Mouse (Mus musculus) intestine, postnatal 0 days (tissue): ENCODE results near the gene Gm11487. TPM values are rescaled to one million over a fixed set of nuclear protein-coding genes. Genes with fewer than 3 reads are reported as not detected.
"Not testable (repeated sequence)": the region's sequence is repeated elsewhere in the genome, so short reads cannot be mapped to it uniquely, and the experiment has no call there.

Source experiments
- ATAC-seq: fragments of 200-750 bp; cut with Nextera tagmentation; 2 replicates; pipeline ENCODE4 v1.8.0; 2017; ENCODE audit warnings: mild to moderate bottlenecking, moderate TSS enrichment, moderate library complexity
- H3K27ac ChIP-seq: fragments of 300-500 bp; sonication (generic); 2 replicates; pipeline ENCODE4 v1.5.1; 2014; ENCODE audit warnings: mild to moderate bottlenecking, low read depth, low read length, moderate library complexity
- H3K27me3 ChIP-seq: fragments of 300-500 bp; sonication (generic); replicated peaks from 2 replicates; pipeline ENCODE4 v1.6.1; 2014; ENCODE audit warnings: low read length, mixed read lengths; ENCODE audit not compliant: control insufficient read depth, insufficient read depth
- H3K36me3 ChIP-seq: fragments of 300-500 bp; sonication (generic); 2 replicates; pipeline ENCODE4 v1.6.1; 2014; ENCODE audit warnings: mild to moderate bottlenecking, moderate library complexity; ENCODE audit not compliant: control insufficient read depth, insufficient read depth
- H3K4me1 ChIP-seq: fragments of 300-500 bp; sonication (generic); replicated peaks from 2 replicates; pipeline ENCODE4 v1.6.1; 2014; ENCODE audit warnings: antibody characterized with exemption, low read length, mixed read lengths; ENCODE audit not compliant: control insufficient read depth, insufficient read depth
- H3K4me2 ChIP-seq: fragments of 300-500 bp; sonication (generic); replicated peaks from 2 replicates; pipeline ENCODE4 v1.6.1; 2014; ENCODE audit warnings: low read depth, mild to moderate bottlenecking, moderate library complexity
- H3K4me3 ChIP-seq: fragments of 300-500 bp; sonication (generic); 2 replicates; pipeline ENCODE4 v1.5.1; 2014; ENCODE audit warnings: low read depth, low read length
- H3K9ac ChIP-seq: fragments of 300-500 bp; sonication (generic); 2 replicates; pipeline ENCODE4 v1.6.1; 2014; ENCODE audit warnings: mild to moderate bottlenecking, low read depth, low read length
- H3K9me3 ChIP-seq: fragments of 300-500 bp; sonication (generic); 2 replicates; pipeline ENCODE4 v1.6.1; 2016; ENCODE audit warnings: mixed run types; ENCODE audit not compliant: control insufficient read depth
- CTCF ChIP-seq: sonication (generic); IDR thresholded peaks from 2 replicates; pipeline ENCODE4 v1.5.1; 2016; ENCODE audit warnings: low read depth, mild to moderate bottlenecking, control low read depth, antibody characterized with exemption, moderate library complexity
- WGBS: fragments of 180-500 bp; shearing (Covaris S2); extraction: QIAGEN DNeasy Blood & Tissue Kit; methylation state at CpG from one replicate; pipeline ENCODE4 v1.1.7; 2014; 5-methylcytosine and 5-hydroxymethylcytosine counted together
- polyA plus RNA-seq: library from polyadenylated mRNA; unstranded; fragments of >200 nt; fragmentation: Nextera tagmentation; extraction: Ambion mirVana; gene quantifications from 2 replicates; pipeline ENCODE4 v1.2.1, GENCODE M21; 2015

Gene Gm11487
- not detected in 2 replicates for polyA plus RNA-seq

DNA sequence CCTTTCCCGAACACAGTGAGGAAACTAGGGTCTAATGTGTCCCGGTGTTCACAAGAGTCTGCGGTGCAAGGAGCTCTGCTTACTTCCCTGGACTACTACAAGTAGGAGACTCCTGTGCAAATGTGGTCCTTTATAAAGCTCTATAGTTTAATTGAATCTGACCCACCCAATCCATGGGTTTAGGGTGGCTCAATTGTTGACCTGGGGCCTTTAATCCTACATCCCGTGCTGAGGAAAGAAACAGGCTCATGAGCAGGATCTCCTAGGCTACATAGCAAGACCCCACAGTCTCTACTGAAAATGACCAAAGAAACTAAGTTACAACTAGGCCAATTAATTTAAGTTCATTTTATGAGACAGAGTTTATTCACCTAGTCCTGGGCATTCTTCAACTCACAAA, at the start of gene Gm11487:
Gm11487 (minus strand) TSS at position 101 of the 400 bp plus-strand sequence.
- H3K9me3 ChIP-seq, H3K4me3 ChIP-seq, H3K4me2 ChIP-seq, H3K27ac ChIP-seq, H3K4me1 ChIP-seq, H3K36me3 ChIP-seq, ATAC-seq, H3K27me3 ChIP-seq, H3K9ac ChIP-seq: not testable (repeated sequence)
- WGBS: 95% methylated on average over 4 of the region's 4 CpGs

DNA sequence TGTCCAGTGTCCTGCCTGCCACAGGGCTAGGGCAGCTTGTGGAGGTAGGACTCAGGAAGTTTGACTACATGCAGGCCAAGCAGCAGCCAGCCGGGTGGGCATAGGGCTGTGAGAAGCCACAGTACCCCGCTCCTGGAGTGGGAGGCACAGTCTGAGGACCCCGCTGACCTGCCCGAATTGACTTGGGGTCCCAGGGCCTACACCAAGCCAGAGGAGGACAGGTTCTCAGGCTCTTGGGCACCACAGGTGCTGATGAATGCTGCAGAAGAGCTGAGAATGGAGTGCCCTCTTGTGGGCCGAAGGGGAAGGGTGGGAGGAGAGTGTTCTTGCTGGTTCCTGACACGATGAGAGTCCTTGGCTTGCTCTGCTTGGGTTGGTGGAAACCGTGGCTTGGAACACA, 39.8 kb upstream of the Gm11487 start:
- no peaks in the 10 kb centered on the region for H3K9me3 ChIP-seq
- H3K27me3 ChIP-seq: no peaks in the 10 kb centered on the region
- peak; percentile 57 for TF ChIP-seq CTCF
- H3K4me3 ChIP-seq: no peak overlapping the region
- no peaks in the 10 kb centered on the region for H3K36me3 ChIP-seq
- H3K9ac ChIP-seq: no peak overlapping the region
- H3K4me1 ChIP-seq: no peaks in the 10 kb centered on the region
- H3K27ac ChIP-seq: no peak overlapping the region
- no peak overlapping the region for H3K4me2 ChIP-seq
- WGBS: 52% methylated on average over 7 of the region's 7 CpGs
- ATAC-seq: no peak

DNA sequence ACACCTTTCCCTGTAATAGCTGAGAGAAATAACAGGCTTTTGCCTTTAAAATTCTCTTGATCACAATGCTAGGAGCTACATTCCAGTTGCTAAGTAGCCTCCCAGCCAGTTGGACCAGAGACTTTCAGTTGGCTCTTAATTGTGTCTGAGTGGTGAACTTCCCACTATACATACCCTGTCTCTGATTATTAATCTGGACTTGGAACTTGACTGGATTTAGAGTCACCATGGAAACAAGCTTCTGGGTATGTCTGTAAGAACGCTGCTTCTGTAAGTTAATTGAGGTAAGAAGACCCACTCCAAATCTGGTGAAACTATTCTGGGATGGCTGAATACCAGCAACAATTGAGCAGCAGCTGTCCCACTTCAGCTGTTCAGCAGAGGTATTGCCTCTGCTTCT, 37.7 kb upstream of the Gm11487 start:
- no peak overlapping the region for H3K9ac ChIP-seq
- no peak for ATAC-seq
- WGBS: 79% methylated on average over 1 of the region's 1 CpGs
- H3K4me3 ChIP-seq: no peak overlapping the region
- no peak for TF ChIP-seq CTCF
- H3K4me1 ChIP-seq: no peaks in the 10 kb centered on the region
- no peaks in the 10 kb centered on the region for H3K9me3 ChIP-seq
- H3K4me2 ChIP-seq: no peak overlapping the region
- H3K27me3 ChIP-seq: no peaks in the 10 kb centered on the region
- H3K27ac ChIP-seq: no peak overlapping the region
- no peaks in the 10 kb centered on the region for H3K36me3 ChIP-seq

DNA sequence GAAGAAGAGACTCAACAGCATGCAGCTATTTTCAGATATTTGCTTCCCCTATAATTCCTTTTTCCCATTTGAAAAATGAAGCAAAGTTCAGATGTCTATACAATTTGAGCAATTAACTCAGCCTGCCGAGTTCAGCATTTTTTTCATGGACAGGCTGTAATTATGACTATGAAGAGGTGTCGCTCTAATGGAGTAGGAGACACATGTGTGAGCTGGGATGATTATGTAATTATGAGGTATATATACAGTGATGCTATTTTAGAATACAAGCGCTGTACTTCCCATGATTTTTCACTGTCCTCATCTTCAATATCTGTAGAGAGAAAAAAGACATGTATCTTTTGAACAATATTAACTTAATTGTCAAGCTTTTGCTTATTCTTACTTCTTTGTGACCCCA, 21.0 kb upstream of the Gm11487 start:
- Histone ChIP-seq H3K27ac (no peak overlapping the region), H3K4me2 (no peak overlapping the region), H3K9me3 (no peaks in the 10 kb centered on the region), H3K4me1 (no peaks in the 10 kb centered on the region), H3K27me3 (no peaks in the 10 kb centered on the region), H3K4me3 (no peak overlapping the region), H3K9ac (no peak overlapping the region), H3K36me3 (no peaks in the 10 kb centered on the region)
- WGBS: 78% methylated on average over 3 of the region's 3 CpGs
- no peak for TF ChIP-seq CTCF
- ATAC-seq: no peak

DNA sequence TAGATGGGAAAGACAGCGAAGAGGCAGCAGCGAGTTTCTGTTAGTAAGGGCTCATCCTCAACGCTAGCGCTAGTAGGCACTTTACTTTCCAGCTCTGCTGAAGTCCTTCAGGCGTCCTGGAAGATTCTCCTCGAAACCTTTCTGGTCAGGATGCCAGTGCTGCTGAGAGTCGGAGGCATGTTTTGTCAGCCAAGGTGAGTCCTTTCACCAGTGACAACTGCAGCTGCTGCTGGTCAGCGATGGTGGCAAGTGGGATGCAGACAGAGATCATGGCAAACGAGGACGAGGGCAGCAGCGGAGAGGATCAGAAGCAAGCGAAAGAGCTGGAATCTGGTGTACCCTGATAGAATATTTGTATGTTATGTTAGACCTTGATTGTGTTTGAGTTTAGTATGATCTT, 18.2 kb upstream of the Gm11487 start:
- WGBS: 92% methylated on average over 12 of the region's 12 CpGs

DNA sequence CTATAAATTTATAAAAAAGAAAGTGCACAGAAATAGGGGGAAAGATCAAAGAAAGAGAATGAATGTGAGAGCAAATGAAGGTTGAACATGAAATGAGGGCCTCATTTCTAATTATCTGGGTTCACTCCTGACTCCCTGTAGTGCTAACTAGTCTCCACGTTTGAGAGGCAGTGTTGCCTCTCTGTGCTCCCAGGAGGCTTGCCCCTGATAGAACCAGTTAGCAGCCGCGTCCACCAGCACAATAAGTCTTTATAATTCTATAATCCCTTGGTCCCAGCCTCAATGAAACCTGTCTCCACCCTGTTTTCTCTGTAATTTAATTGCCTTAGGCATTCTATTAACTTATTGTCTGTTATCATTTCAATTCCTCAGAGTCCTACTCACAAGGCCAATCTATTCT, 38.3 kb downstream of the Gm11487 start:
- no peaks in the 10 kb centered on the region for H3K36me3 ChIP-seq
- H3K4me1 ChIP-seq: no peaks in the 10 kb centered on the region
- no peak overlapping the region for H3K9ac ChIP-seq
- no peak overlapping the region for H3K4me3 ChIP-seq
- H3K4me2 ChIP-seq: no peak overlapping the region
- ATAC-seq: no peak
- H3K27me3 ChIP-seq: no peaks in the 10 kb centered on the region
- WGBS: 69% methylated on average over 3 of the region's 3 CpGs
- H3K27ac ChIP-seq: no peak overlapping the region
- no peak for TF ChIP-seq CTCF
- H3K9me3 ChIP-seq: no peaks in the 10 kb centered on the region

More for the DNA sequence above, 18.2 kb upstream of the Gm11487 start:
- no peak overlapping the region for H3K9ac ChIP-seq
- TF ChIP-seq CTCF: no peak
- no peak overlapping the region for H3K4me2 ChIP-seq
- H3K4me1 ChIP-seq: no peaks in the 10 kb centered on the region
- H3K4me3 ChIP-seq: no peak overlapping the region
- no peak for ATAC-seq
- H3K9me3 ChIP-seq: no peaks in the 10 kb centered on the region
- no peaks in the 10 kb centered on the region for H3K36me3 ChIP-seq
- no peak overlapping the region for H3K27ac ChIP-seq
- no peaks in the 10 kb centered on the region for H3K27me3 ChIP-seq

Other genes with a start within 250 kb of the Gm11487 start
- not detected in 2 replicates for gene Gm11238, start 202.8 kb upstream of the Gm11487 start, polyA plus RNA-seq
- gene Gm11237, start 217.9 kb upstream of the Gm11487 start, polyA plus RNA-seq: not detected in 2 replicates
- gene Gm11236, start 233.0 kb upstream of the Gm11487 start, polyA plus RNA-seq: not detected in 2 replicates